9 mouse cellular contexts compared by ENCODE assay signal in genomic region chr3:94533968-94534367, GRCm38 (mm10). TPM values are rescaled to one million over a fixed set of nuclear protein-coding genes. Genes with fewer than 3 reads are reported as not detected.
DNase-seq lines count a peak whose midpoint lies in the region; ATAC-seq and TF ChIP-seq lines count a peak whose summit lies in the region.
"Had no signal": no experiment of that assay in that cellular context is flagged by ENCODE, and none has a peak within 500 bp of the region (broad histone marks: within the 10 kb centered on the region; RNA-seq: fewer than 3 reads in every experiment).

No protein-coding gene starts in this region.

- TF ChIP-seq POLR2A in limb, embryonic 14.5 days (IDR thresholded peaks at IDR 0.05; ENCODE audit: borderline replicate concordance, extremely low read depth, insufficient read depth, insufficient read length) = no peak

- no peak overlapping the region for H3K4me2 ChIP-seq in limb, embryonic 14.5 days (replicated peaks; ENCODE audit: low read depth, low read length, severe bottlenecking)

- H3K36me3 ChIP-seq in limb, embryonic 14.5 days (ENCODE audit: control insufficient read depth, insufficient read depth, low read length) = peaks cover 18% of the 10 kb centered on the region
- H3K36me3 ChIP-seq in limb, embryonic 10.5 days = peaks cover 26% of the 10 kb centered on the region

- H3K27ac ChIP-seq in limb, embryonic 14.5 days (replicated peaks; ENCODE audit: low read depth, low read length) = no peak overlapping the region
- H3K27ac ChIP-seq in limb, embryonic 10.5 days = no peak overlapping the region

- H3K4me3 ChIP-seq in limb, embryonic 14.5 days (replicated peaks; ENCODE audit: low read length) = no peak overlapping the region
- H3K4me3 ChIP-seq in limb, embryonic 10.5 days = no peak overlapping the region
- H3K4me3 ChIP-seq: megakaryocyte, embryonic 14.5 days had no signal

- peak; percentile 46 to 82 for DNase-seq in adrenal gland, adult (ENCODE audit: inconsistent age in 2 of 2, low spot score in 1 of 2)
- no peak for DNase-seq in adrenal gland, adult 8-10 months
- peak; percentile 9 for DNase-seq in limb, embryonic 14.5 days (ENCODE audit: low spot score)
- no peak for DNase-seq in limb, embryonic 10.5 days (ENCODE audit: low spot score)
- peak; percentile 26 to 64 for DNase-seq in adrenal gland, postnatal 36 days
- DNase-seq in fibroblast of lung, adult 2 months (ENCODE audit: low read depth) = peak; percentile 13
- DNase-seq in lung, postnatal 10 days = peak; percentile 68

- no peaks in the 10 kb centered on the region for H3K27me3 ChIP-seq in limb, embryonic 14.5 days (ENCODE audit: control insufficient read depth, insufficient read depth, low read length)
- no peaks in the 10 kb centered on the region for H3K27me3 ChIP-seq in limb, embryonic 10.5 days (ENCODE audit: low read depth, poor library complexity, severe bottlenecking)
- H3K27me3 ChIP-seq: megakaryocyte, embryonic 14.5 days had no signal

- no peak for ATAC-seq in limb, embryonic 14.5 days (ENCODE audit: low FRiP score, low read depth)
- no peak for ATAC-seq in erythroid progenitor cell, adult 5-6 weeks (replicated peaks; ENCODE audit: low FRiP score, poor library complexity, severe bottlenecking)

- no peaks in the 10 kb centered on the region for H3K4me1 ChIP-seq in limb, embryonic 14.5 days (ENCODE audit: control insufficient read depth, insufficient read depth, low read length)
- H3K4me1 ChIP-seq in limb, embryonic 10.5 days = no peaks in the 10 kb centered on the region

- no peaks in the 10 kb centered on the region for H3K9me3 ChIP-seq in limb, embryonic 14.5 days (ENCODE audit: control insufficient read depth, low read length)
- H3K9me3 ChIP-seq in limb, embryonic 10.5 days (replicated peaks) = no peaks in the 10 kb centered on the region
- H3K9me3 ChIP-seq: megakaryocyte, embryonic 14.5 days had no signal

- no peak overlapping the region for H3K9ac ChIP-seq in limb, embryonic 14.5 days (ENCODE audit: low read depth, low read length, severe bottlenecking)

RNA-seq across cellular contexts. Expression of gene Snx27, which starts 48.5 kb away (rescaled TPM):
- total RNA-seq in adrenal gland, adult 8-10 months (2022) = 10 to 100 TPM; 47.4 to 56.8 (median 54.8) TPM
- 22.5 and 24.3 TPM in 2 replicates for polyA plus RNA-seq in limb, embryonic 14.5 days (2012; rRNA removed)
- 37.2 and 43.0 TPM in 2 replicates for polyA plus RNA-seq in limb, embryonic 14.5 days (2014; fragmentation: Nextera tagmentation; extraction: Ambion mirVana)
- polyA plus RNA-seq in limb, embryonic 10.5 days (2016; fragmentation: Nextera tagmentation; extraction: Ambion mirVana) = 45.5 and 46.2 TPM in 2 replicates
- total RNA-seq in adrenal gland, postnatal 36 days (2021) = 10 to 100 TPM; 44.6 to 45.2 TPM
- total RNA-seq in erythroid progenitor cell, adult 5-6 weeks (2015; ENCODE audit: low replicate concordance) = 14.8 and 27.2 TPM in 2 replicates
- 10.0 and 11.8 TPM in 2 replicates for total RNA-seq in erythroid progenitor cell, adult 5-6 weeks (2017; ENCODE audit: low replicate concordance)

RNA-seq across cellular contexts. Expression of gene Riiad1, which starts 53.8 kb away (rescaled TPM):
- total RNA-seq in adrenal gland, adult 8-10 months (2022) = 1 to 10 TPM; 2.4 to 8.5 (median 3.3) TPM
- 1.4 and 2.1 TPM in 2 replicates for polyA plus RNA-seq in limb, embryonic 14.5 days (2012; rRNA removed)
- polyA plus RNA-seq in limb, embryonic 14.5 days (2014; fragmentation: Nextera tagmentation; extraction: Ambion mirVana) = 3.6 and 3.8 TPM in 2 replicates
- polyA plus RNA-seq in limb, embryonic 10.5 days (2016; fragmentation: Nextera tagmentation; extraction: Ambion mirVana) = 1.4 and 1.8 TPM in 2 replicates
- total RNA-seq in adrenal gland, postnatal 36 days (2021) = 1 to 10 TPM; 2.7 to 4.7 TPM
- not detected in 2 replicates for total RNA-seq in erythroid progenitor cell, adult 5-6 weeks (2015; ENCODE audit: low replicate concordance)
- total RNA-seq in erythroid progenitor cell, adult 5-6 weeks (2017; ENCODE audit: low replicate concordance) = not detected in 2 replicates

RNA-seq across cellular contexts. Expression of gene Celf3, which starts 55.9 kb away (rescaled TPM):
- 10 to 100 TPM; 17.7 to 38.7 (median 29.4) TPM for total RNA-seq in adrenal gland, adult 8-10 months (2022)
- 1.7 and 2.4 TPM in 2 replicates for polyA plus RNA-seq in limb, embryonic 14.5 days (2012; rRNA removed)
- polyA plus RNA-seq in limb, embryonic 14.5 days (2014; fragmentation: Nextera tagmentation; extraction: Ambion mirVana) = 0.25 and 0.90 TPM in 2 replicates
- polyA plus RNA-seq in limb, embryonic 10.5 days (2016; fragmentation: Nextera tagmentation; extraction: Ambion mirVana) = 1.4 and 1.5 TPM in 2 replicates
- 10 to 100 TPM; 13.6 to 20.4 TPM for total RNA-seq in adrenal gland, postnatal 36 days (2021)
- total RNA-seq in erythroid progenitor cell, adult 5-6 weeks (2015; ENCODE audit: low replicate concordance) = not detected in 2 replicates
- not detected in 2 replicates for total RNA-seq in erythroid progenitor cell, adult 5-6 weeks (2017; ENCODE audit: low replicate concordance)

Comparison
In these comparisons a context has a peak if more than half of its experiments do, and no peak if none do; other contexts are left out.
1. DNase-seq: peak in adrenal gland, adult (2 of 2), limb, embryonic 14.5 days (single experiment), adrenal gland, postnatal 36 days (2 of 2), fibroblast of lung, adult 2 months (single experiment) and lung, postnatal 10 days (single experiment); none in adrenal gland, adult 8-10 months (single experiment) and limb, embryonic 10.5 days (single experiment).
2. RNA of gene Celf3, which starts 55.9 kb away (total RNA-seq): 17.7 to 38.7 TPM in adrenal gland, adult 8-10 months and 13.6 to 20.4 TPM in adrenal gland, postnatal 36 days; not detected in erythroid progenitor cell, adult 5-6 weeks; every median in the first group is over 10 times any median in the second.